Mouse (Mus musculus): Measurements from ENCODE around the gene Eda. TPM values are rescaled to one million over a fixed set of nuclear protein-coding genes. Genes with fewer than 3 reads are reported as not detected.
"Not testable (repeated sequence)": the region's sequence is repeated elsewhere in the genome, so short reads cannot be mapped to it uniquely, and the experiment has no call there.

Eda gene
- polyA plus RNA-seq, 1 experiment from 2014 or later, result 0.92 TPM

GRCm38 (mm10) chrX:100394223-100394861 is 418.9 kb downstream of the Eda start:
- Histone ChIP-seq H3K27ac (ENCODE audit: low read length) (no peak overlapping the region), H3K36me3 (ENCODE audit: control insufficient read depth, insufficient read depth, low read length) (no peaks in the 10 kb centered on the region), H3K27me3 (replicated peaks; ENCODE audit: control insufficient read depth, insufficient read depth, low read length) (peaks cover 6% of the 10 kb centered on the region; the same call in 1 of the 2 replicates), H3K9ac (ENCODE audit: low read depth, low read length) (no peak overlapping the region), H3K9me3 (ENCODE audit: control insufficient read depth, low read length) (no peaks in the 10 kb centered on the region), H3K4me2 (ENCODE audit: low read depth, low read length) (no peak overlapping the region), H3K4me1 (ENCODE audit: control insufficient read depth, insufficient read depth, low read length) (no peaks in the 10 kb centered on the region), H3K4me3 (ENCODE audit: low read length) (no peak overlapping the region)
- ATAC-seq, result no peak
- 61% methylated on average over 7 of the region's 7 CpGs for WGBS

DNA sequence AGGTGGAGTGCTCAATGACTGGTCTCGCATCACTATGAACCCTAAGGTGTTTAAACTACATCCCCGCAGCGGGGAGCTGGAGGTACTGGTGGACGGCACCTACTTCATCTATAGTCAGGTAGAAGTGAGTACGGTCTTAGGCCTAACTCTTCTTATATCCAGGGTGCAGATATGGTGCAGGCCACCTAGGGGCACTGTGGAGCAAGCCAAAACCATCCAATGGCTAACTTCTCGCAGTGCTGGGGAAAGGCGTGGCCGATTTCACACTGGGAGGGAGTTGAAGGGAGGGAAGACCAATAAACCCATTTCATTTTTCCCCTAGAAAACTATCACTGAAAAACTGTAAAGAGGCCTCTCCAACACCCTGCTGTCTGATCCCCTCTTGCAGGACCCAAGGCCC is 419.6 kb downstream of the Eda start:
- H3K9me3 ChIP-seq (ENCODE audit: control insufficient read depth, low read length), result no peaks in the 10 kb centered on the region
- no peak overlapping the region for H3K9ac ChIP-seq (ENCODE audit: low read depth, low read length)
- no peak overlapping the region for H3K27ac ChIP-seq (ENCODE audit: low read length)
- H3K4me2 ChIP-seq (ENCODE audit: low read depth, low read length), result no peak overlapping the region
- H3K4me3 ChIP-seq (ENCODE audit: low read length), result no peak overlapping the region
- H3K4me1 ChIP-seq (ENCODE audit: control insufficient read depth, insufficient read depth, low read length), result no peaks in the 10 kb centered on the region
- H3K36me3 ChIP-seq (ENCODE audit: control insufficient read depth, insufficient read depth, low read length), result no peaks in the 10 kb centered on the region
- no peak for ATAC-seq
- H3K27me3 ChIP-seq (replicated peaks; ENCODE audit: control insufficient read depth, insufficient read depth, low read length), result peaks cover 6% of the 10 kb centered on the region; the same call in 1 of the 2 replicates
- WGBS, result 78% methylated on average over 8 of the region's 8 CpGs

DNA sequence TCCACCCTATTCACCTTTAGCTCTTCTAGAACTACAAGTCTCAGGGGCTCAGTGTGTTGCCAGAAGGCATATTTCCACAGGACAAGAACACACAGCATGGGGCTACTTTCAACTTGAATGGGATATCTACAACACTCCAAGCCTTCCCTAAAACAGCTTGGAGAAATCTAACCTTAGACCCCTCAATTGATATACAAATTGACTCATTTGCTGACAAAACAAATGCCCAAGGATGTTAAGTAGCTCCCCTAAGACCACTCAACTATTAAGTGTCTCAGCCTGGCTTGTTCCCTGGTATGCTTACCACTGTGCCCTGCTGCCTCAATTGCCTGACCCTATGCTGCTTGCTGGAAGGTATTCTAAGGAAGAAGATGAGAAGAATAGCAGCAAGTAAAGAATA is 425.5 kb downstream of the Eda start:
- no peaks in the 10 kb centered on the region for H3K4me1 ChIP-seq (ENCODE audit: control insufficient read depth, insufficient read depth, low read length)
- H3K4me3 ChIP-seq (ENCODE audit: low read length), result no peak overlapping the region
- no peaks in the 10 kb centered on the region for H3K36me3 ChIP-seq (ENCODE audit: control insufficient read depth, insufficient read depth, low read length)
- peaks cover 2% of the 10 kb centered on the region; the same call in 1 of the 2 replicates for H3K27me3 ChIP-seq (replicated peaks; ENCODE audit: control insufficient read depth, insufficient read depth, low read length)
- no peak overlapping the region for H3K4me2 ChIP-seq (ENCODE audit: low read depth, low read length)
- no peak overlapping the region for H3K9ac ChIP-seq (ENCODE audit: low read depth, low read length)
- no peak overlapping the region for H3K27ac ChIP-seq (ENCODE audit: low read length)
- no peaks in the 10 kb centered on the region for H3K9me3 ChIP-seq (ENCODE audit: control insufficient read depth, low read length)
- ATAC-seq, result no peak

GRCm38 (mm10) chrX:100401657-100402056 is 426.3 kb downstream of the Eda start:
- Histone ChIP-seq H3K9me3 (ENCODE audit: control insufficient read depth, low read length) (no peaks in the 10 kb centered on the region), H3K9ac (ENCODE audit: low read depth, low read length) (no peak overlapping the region), H3K36me3 (ENCODE audit: control insufficient read depth, insufficient read depth, low read length) (no peaks in the 10 kb centered on the region), H3K4me3 (ENCODE audit: low read length) (no peak overlapping the region), H3K4me2 (ENCODE audit: low read depth, low read length) (no peak overlapping the region), H3K4me1 (ENCODE audit: control insufficient read depth, insufficient read depth, low read length) (no peaks in the 10 kb centered on the region), H3K27ac (ENCODE audit: low read length) (no peak overlapping the region), H3K27me3 (replicated peaks; ENCODE audit: control insufficient read depth, insufficient read depth, low read length) (peaks cover under 1% of the 10 kb centered on the region; the same call in 1 of the 2 replicates)
- WGBS, result 88% methylated on average over 5 of the region's 5 CpGs
- ATAC-seq, result no peak

GRCm38 (mm10) chrX:100409245-100409644 is 433.8 kb downstream of the Eda start:
- no peak for ATAC-seq
- H3K27me3 ChIP-seq (replicated peaks; ENCODE audit: control insufficient read depth, insufficient read depth, low read length), result 0 out of 2 replicates have a peak, but pooled peaks cover 2% of the 10 kb centered on the region
- no peak overlapping the region for H3K27ac ChIP-seq (ENCODE audit: low read length)

GRCm38 (mm10) chrX:100428693-100429092 is 453.3 kb downstream of the Eda start, which contains the start of gene Otud6a:
Otud6a (plus strand) TSS chrX:100429013.
- no peaks in the 10 kb centered on the region for H3K36me3 ChIP-seq (ENCODE audit: control insufficient read depth, insufficient read depth, low read length)
- ATAC-seq, result no peak
- H3K9ac ChIP-seq (ENCODE audit: low read depth, low read length), result no peak within 1 kb of the TSS
- H3K9me3 ChIP-seq (ENCODE audit: control insufficient read depth, low read length), result no peaks in the 10 kb centered on the region
- H3K4me2 ChIP-seq (ENCODE audit: low read depth, low read length), result no peak within 1 kb of the TSS
- no peak within 1 kb of the TSS for H3K27ac ChIP-seq (ENCODE audit: low read length)
- H3K4me3 ChIP-seq (ENCODE audit: low read length), result no peak within 1 kb of the TSS
- 90% methylated on average over 21 of the region's 21 CpGs for WGBS
- H3K27me3 ChIP-seq (replicated peaks; ENCODE audit: control insufficient read depth, insufficient read depth, low read length), result no peaks in the 10 kb centered on the region; the same call in 1 of the 2 replicates
- no peaks in the 10 kb centered on the region for H3K4me1 ChIP-seq (ENCODE audit: control insufficient read depth, insufficient read depth, low read length)

More at GRCm38 (mm10) chrX:100409245-100409644, 433.8 kb downstream of the Eda start:
- Histone ChIP-seq H3K9ac (ENCODE audit: low read depth, low read length) (no peak overlapping the region), H3K4me1 (ENCODE audit: control insufficient read depth, insufficient read depth, low read length) (no peaks in the 10 kb centered on the region), H3K4me2 (ENCODE audit: low read depth, low read length) (no peak overlapping the region), H3K36me3 (ENCODE audit: control insufficient read depth, insufficient read depth, low read length) (no peaks in the 10 kb centered on the region), H3K4me3 (ENCODE audit: low read length) (no peak overlapping the region), H3K9me3 (ENCODE audit: control insufficient read depth, low read length) (no peaks in the 10 kb centered on the region)
- 54% methylated on average over 1 of the region's 1 CpGs for WGBS

DNA sequence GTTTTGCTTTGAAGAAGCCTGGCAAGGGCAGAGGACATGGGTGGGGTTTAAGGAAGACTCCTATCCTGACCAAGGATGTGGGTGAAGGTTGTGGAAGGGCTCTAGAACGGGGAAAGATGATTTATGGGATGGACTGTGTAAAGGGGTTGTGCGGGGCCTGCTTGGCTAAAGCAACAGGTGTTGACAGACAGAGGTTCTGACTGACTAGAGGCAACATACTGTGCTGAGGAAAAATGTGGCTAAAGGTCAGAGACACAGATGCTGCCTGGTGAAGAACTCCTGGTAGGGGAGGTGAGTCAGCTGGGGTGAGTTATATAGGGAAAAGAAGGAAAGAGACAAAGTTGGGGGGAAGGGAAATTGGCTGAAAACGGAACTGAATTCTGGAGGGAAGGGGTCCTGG is 456.9 kb downstream of the Eda start:
- WGBS, result 49% methylated on average over 3 of the region's 3 CpGs
- no peak overlapping the region for H3K27ac ChIP-seq (ENCODE audit: low read length)
- no peaks in the 10 kb centered on the region for H3K9me3 ChIP-seq (ENCODE audit: control insufficient read depth, low read length)
- ATAC-seq, result no peak
- H3K4me2 ChIP-seq (ENCODE audit: low read depth, low read length), result no peak overlapping the region
- no peak overlapping the region for H3K4me3 ChIP-seq (ENCODE audit: low read length)
- H3K36me3 ChIP-seq (ENCODE audit: control insufficient read depth, insufficient read depth, low read length), result no peaks in the 10 kb centered on the region
- no peak overlapping the region for H3K9ac ChIP-seq (ENCODE audit: low read depth, low read length)
- H3K4me1 ChIP-seq (ENCODE audit: control insufficient read depth, insufficient read depth, low read length), result no peaks in the 10 kb centered on the region
- peaks cover 7% of the 10 kb centered on the region; the same call in 1 of the 2 replicates for H3K27me3 ChIP-seq (replicated peaks; ENCODE audit: control insufficient read depth, insufficient read depth, low read length)

GRCm38 (mm10) chrX:100442617-100443016 is 467.2 kb downstream of the Eda start, which contains the start of gene Awat2:
Awat2 (minus strand) TSS chrX:100442717.
- not testable (repeated sequence) for H3K9ac ChIP-seq (ENCODE audit: low read depth, low read length); H3K27ac ChIP-seq (ENCODE audit: low read length); H3K4me2 ChIP-seq (ENCODE audit: low read depth, low read length); H3K36me3 ChIP-seq (ENCODE audit: control insufficient read depth, insufficient read depth, low read length); H3K4me1 ChIP-seq (ENCODE audit: control insufficient read depth, insufficient read depth, low read length); ATAC-seq; H3K27me3 ChIP-seq (replicated peaks; ENCODE audit: control insufficient read depth, insufficient read depth, low read length); H3K4me3 ChIP-seq (ENCODE audit: low read length); H3K9me3 ChIP-seq (ENCODE audit: control insufficient read depth, low read length)
- WGBS, result 96% methylated on average over 2 of the region's 2 CpGs

DNA sequence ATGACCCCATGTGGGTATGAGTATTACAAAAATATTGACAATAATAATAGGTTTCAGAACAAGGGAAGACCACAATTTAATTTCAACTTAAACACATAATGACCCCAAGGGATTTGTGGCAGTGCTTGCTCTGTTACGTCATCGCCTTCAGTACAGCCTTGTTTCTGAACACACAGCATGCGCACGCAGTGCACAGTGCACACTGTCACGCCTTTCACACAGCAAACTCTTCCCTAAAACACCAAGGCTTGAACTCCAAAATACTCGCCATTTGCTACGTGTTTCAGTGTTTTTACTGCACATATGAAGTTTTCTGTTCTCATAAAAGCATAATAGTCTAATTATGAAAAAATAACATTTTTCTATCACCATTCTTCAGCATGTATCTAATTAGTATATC is 468.1 kb downstream of the Eda start:
- Histone ChIP-seq H3K27me3 (replicated peaks; ENCODE audit: control insufficient read depth, insufficient read depth, low read length) (no peaks in the 10 kb centered on the region; the same call in 1 of the 2 replicates), H3K36me3 (ENCODE audit: control insufficient read depth, insufficient read depth, low read length) (no peaks in the 10 kb centered on the region), H3K4me2 (ENCODE audit: low read depth, low read length) (no peak overlapping the region), H3K4me1 (ENCODE audit: control insufficient read depth, insufficient read depth, low read length) (no peaks in the 10 kb centered on the region), H3K9me3 (ENCODE audit: control insufficient read depth, low read length) (no peaks in the 10 kb centered on the region), H3K4me3 (ENCODE audit: low read length) (no peak overlapping the region), H3K9ac (ENCODE audit: low read depth, low read length) (no peak overlapping the region), H3K27ac (ENCODE audit: low read length) (no peak overlapping the region)
- ATAC-seq, result no peak
- WGBS, result 92% methylated on average over 7 of the region's 7 CpGs
